Mouse (Mus musculus) cerebellum, postnatal 4 days (tissue): ENCODE data around the gene Rps6ka2.
A peak's percentile ranks its signal among the peaks of the same experiment; 100 is the strongest.
"Not testable (repeated sequence)": the region's sequence is repeated elsewhere in the genome, so short reads cannot be mapped to it uniquely, and the experiment has no call there.

Experiments
- DNase-seq, 2 experiments: peaks; one replicate each; pipeline ENCODE4 v3.0.0; 2022; ENCODE audit warnings: low spot score in 2 of 2, mixed read lengths in 1 of 2

Rps6ka2 gene

DNA sequence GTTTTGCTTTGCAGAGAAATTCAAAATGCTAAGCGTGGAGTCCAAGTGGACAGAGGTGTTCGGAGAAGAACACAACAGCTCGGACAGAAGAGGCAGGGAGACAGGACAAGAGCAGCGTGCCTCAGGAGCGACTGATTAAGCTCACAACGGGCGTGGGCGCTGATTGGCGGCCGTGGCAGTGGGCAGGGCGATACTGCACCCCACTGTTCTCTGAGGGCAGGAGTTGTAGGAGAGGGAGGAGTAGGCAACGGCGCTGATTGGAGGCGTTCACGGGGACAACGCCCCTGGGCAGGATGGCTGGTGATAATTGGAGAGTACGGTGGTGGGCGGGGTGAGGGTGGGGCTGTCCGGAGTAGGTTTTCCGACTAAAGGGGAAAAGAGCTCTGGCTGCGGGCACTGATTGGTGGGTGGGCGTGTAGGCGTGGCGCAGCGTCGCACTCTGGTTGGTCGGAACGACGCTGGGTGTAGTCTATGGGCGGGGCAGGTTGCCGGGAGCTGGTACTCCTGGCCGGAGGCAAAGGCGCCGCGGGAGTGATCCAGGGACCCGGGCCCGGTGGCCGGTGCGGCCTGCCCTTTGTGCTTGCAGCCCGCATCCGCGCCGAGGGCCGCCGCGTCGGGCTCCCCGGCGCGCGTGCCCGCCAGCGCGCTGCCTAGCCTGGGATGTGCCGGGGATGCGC lies at the start of gene Rps6ka2:
Gene Rps6ka2 (plus strand): TSS at position 489 of the 677 bp plus-strand sequence.
- DNase-seq: peak; percentile 82 to 95

- not testable (repeated sequence) for DNase-seq
These were observed 49.1 kb upstream of the Rps6ka2 start for GRCm38 (mm10) chr17:7120835-7121234.

DNA sequence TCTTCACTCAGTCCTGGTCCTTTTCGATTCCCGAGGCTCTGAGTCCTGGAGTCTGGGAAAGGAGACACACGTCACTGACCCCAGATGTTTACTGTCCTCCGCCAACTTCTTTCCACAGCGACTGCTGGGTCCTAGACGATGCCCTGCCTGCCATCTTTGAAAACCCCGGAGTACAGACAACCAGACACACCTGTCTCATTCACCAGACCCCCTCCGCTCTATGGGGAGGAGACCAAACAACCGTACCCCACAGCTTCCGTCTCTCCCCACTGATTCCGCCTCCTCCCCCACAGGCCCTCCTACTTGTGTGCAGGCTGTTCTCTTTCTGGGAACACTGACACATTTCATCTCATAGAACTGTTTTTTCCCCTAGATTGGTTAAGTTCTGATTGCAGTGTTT lies 47.4 kb upstream of the Rps6ka2 start:
- not testable (repeated sequence) for DNase-seq

DNA sequence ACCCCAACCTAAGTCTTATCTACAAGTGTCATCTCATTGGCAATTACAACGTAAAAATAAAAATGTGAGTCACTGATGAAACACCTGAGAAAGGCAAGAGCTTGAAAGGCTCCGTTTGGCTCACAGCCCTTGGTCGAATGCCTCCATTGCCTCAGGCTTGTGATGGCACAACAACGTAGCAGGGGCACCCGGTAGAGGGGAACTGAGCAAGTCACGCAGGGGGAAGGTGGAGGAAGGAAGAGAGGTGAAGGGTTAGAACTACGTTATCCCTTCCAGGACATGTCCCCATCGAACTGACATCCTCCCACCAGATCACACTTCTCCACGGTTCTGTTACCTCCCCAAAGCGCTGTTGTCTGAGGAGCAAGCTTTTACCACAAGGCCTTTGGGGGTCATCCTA lies 43.4 kb upstream of the Rps6ka2 start:
- DNase-seq: not testable (repeated sequence)

DNA sequence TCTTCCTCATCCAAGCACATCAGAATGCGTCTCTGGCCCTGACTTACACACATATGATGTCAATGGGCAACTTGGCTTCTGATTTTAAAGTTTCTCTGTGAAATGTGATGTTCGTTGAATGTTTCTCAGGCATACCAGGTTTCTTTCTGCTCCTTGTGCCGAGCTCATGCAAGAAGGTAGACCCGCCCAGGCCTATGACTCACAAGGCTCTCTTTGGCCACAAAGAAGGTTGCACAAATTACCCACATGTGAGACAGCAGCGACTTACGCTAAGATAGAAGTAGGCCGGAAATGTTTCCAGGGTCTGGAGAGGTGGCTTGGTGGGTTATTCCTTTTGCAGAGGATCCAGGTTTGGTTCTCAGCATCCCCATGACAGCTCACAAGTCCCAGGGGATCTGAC lies 35.9 kb upstream of the Rps6ka2 start:
- not testable (repeated sequence) for DNase-seq

- not testable (repeated sequence) for DNase-seq
These were observed 34.6 kb upstream of the Rps6ka2 start for GRCm38 (mm10) chr17:7135277-7135676.

DNA sequence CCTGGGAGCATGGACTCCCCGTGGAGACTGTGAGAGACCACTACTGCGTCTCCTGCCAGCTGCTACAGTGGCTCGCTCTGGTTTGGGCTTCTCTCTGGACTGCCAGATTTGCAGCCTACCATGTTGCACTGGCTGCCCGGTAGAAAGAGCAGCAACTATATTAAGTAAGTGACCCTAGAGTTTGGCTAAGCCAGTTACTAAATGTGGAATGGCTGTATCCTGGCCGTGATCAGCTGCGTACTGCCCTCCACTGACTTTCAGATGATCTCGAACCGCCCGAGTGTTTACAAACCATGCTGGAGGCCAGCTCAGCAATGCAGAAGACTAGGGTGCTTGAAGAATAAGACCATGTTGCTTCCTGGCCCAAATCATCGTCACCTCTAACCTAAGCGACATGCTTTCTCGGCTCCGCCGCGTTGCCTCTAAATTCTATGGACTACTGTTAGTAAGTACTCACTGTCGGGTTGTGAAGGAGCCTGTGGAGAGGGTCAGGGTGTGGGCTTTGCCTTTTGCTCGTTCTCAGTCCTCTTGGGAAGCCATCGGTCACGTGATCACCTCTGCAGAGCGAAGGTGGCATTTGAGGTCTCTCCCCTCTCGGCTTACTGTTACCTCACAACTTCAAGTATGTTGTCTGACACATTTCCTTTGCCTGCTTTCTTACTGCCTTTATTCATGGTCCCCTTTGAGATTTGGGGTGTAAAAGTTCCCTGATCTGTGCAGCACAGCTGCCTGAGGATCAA lies 31.6 kb upstream of the Rps6ka2 start:
- no peak for DNase-seq

- DNase-seq: no peak
These were observed 29.3 kb upstream of the Rps6ka2 start for GRCm38 (mm10) chr17:7140399-7141174.

DNA sequence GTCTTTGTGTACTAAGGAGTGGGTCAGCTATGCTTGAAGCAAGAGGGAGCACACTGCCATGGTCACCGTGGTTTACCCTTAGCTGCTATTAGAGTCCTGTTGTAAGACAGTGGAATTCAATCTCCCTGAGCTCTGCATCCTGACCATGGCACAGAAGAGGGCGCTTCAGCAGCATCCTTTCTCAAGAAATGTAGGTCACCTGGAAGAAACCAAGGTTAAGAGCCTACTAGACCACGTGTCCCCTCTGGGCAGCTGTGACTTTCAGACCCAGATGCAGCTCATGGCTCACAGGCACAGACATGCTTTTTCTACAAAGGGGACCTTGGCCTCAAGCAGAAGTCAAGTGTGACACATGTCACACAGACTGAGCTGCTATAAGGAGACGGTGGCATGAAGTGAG lies 27.5 kb upstream of the Rps6ka2 start:
- no peak for DNase-seq

DNA sequence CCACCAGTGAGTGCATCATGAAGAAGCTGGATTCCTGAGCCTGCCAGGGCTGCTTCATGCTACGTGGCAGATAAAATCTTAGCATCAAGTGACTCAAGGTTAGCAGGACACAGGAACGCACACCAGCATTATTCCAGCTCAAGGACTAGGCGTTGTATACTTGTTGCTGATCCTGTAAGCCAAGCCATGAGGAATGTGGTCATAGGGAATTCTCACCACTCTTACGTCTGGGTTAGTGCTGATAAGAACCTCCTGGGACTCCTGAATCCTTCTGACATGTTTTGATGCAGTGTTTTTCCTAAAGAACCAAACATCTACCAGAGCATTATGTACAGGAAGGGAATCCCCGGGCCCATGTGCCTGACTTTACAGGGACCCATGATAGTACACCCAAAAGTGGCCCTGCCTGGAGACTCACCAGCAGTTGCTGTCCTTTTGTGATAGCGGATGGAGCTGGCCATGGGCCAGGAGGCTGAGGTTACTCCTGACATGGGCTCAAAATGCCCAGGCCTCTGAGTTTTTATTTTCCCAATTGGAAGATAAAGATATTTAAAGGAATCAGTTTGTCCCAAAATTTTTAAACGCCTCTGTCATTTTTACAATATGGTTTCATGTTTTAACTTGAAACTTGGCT lies 25.9 kb upstream of the Rps6ka2 start:
- no peak for DNase-seq

DNA sequence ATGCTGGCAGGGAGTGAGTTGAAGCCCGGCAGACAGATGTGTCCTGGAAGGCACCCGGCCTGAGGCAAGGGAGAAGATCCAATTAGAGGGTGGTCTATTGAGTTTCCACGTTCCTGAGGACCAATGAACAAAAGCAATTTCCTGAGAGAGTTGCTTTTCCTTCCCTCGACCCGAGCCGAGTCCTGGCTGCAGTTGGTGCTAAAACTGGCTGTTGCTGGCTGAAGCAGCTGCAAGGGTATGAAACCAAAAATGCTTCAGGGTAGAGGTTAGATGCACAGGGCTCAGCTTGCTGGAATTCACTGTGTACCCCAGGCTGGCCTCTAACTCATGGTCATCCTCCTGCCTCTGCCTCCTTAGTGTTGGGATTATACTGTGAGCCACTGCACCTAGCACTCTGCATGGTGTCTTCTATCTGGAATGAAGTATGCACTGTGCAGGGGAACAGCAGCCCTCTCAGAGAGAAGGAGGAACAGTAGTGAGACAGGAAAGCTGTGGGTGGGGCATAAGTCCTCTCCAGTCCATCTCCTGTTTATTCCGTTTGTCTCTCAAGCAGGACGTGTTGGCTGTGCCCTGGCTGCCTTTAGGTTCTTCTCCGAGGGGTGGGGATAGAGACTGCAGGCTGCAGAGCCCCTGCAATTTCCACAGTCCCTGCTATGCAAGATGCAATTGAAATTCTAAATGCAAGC lies 24.4 kb upstream of the Rps6ka2 start:
- DNase-seq: no peak

DNA sequence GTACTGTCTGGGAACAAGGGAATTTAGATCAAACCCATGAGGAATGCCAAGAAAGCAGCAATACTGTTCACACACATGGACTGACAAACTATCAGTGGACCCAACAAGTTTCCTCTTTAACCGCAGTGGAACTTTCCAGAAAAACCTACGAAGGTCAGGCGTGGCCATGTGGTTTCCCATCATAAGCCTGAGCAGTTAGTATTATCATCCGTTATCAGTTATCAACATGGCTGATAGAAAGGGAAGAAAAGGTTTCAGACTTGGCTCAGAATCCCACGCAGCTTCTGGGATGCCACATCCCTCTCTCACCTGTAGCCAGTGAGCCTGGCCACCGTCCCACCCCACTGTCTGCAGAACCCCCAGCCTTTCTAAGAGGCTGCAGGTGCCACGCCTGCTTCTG lies 23.4 kb upstream of the Rps6ka2 start:
- DNase-seq: no peak

- DNase-seq: no peak
These were observed 22.0 kb upstream of the Rps6ka2 start for GRCm38 (mm10) chr17:7147920-7148321.

- DNase-seq: no peak
These were observed 20.4 kb upstream of the Rps6ka2 start for GRCm38 (mm10) chr17:7149328-7150195.

- no peak for DNase-seq
These were observed 18.3 kb upstream of the Rps6ka2 start for GRCm38 (mm10) chr17:7151446-7152100.

GRCm38 (mm10) chr17:7152662-7153061 lies 17.3 kb upstream of the Rps6ka2 start:
- DNase-seq: no peak

GRCm38 (mm10) chr17:7163955-7164354 lies 6.0 kb upstream of the Rps6ka2 start:
- no peak for DNase-seq

GRCm38 (mm10) chr17:7165524-7165923 lies 4.4 kb upstream of the Rps6ka2 start:
- no peak for DNase-seq

GRCm38 (mm10) chr17:7168961-7169626 lies 821 bp upstream of the Rps6ka2 start:
- peak in 1 of 2 experiments; percentile 39 for DNase-seq
